Mouse (Mus musculus) limb, embryonic 13.5 days (tissue): ENCODE measurements around the gene Dhx58. TPM values are rescaled to one million over a fixed set of nuclear protein-coding genes. Genes with fewer than 3 reads are reported as not detected.
"Not testable (repeated sequence)": the region's sequence is repeated elsewhere in the genome, so short reads cannot be mapped to it uniquely, and the experiment has no call there.

Experiments used
- ATAC-seq: fragments of 200-750 bp; cut with Nextera tagmentation; 2 replicates; pipeline ENCODE4 v1.8.0; 2017; ENCODE audit warnings: low read depth, moderate number of reproducible peaks, moderate TSS enrichment; ENCODE audit not compliant: low FRiP score
- H3K27ac ChIP-seq: fragments of 300-500 bp; sonication (generic); 2 replicates; pipeline ENCODE4 v1.5.1; 2015; ENCODE audit warnings: inconsistent platforms, mild to moderate bottlenecking, moderate library complexity
- H3K27me3 ChIP-seq: fragments of 300-500 bp; sonication (generic); 2 replicates; pipeline ENCODE4 v1.6.1; 2015; ENCODE audit warnings: mild to moderate bottlenecking, inconsistent platforms
- H3K36me3 ChIP-seq: fragments of 300-500 bp; sonication (generic); 2 replicates; pipeline ENCODE4 v1.6.1; 2015; ENCODE audit warnings: inconsistent platforms, mild to moderate bottlenecking, moderate library complexity
- H3K4me1 ChIP-seq: fragments of 300-500 bp; sonication (generic); 2 replicates; pipeline ENCODE4 v1.6.1; 2015; ENCODE audit warnings: inconsistent platforms
- H3K4me2 ChIP-seq: fragments of 300-500 bp; sonication (generic); replicated peaks from 2 replicates; pipeline ENCODE4 v1.6.1; 2015; ENCODE audit warnings: inconsistent platforms, mild to moderate bottlenecking, moderate library complexity
- H3K4me3 ChIP-seq: fragments of 300-500 bp; sonication (generic); 2 replicates; pipeline ENCODE4 v1.5.1; 2015; ENCODE audit warnings: moderate library complexity, mild to moderate bottlenecking, inconsistent platforms
- H3K9ac ChIP-seq: fragments of 300-500 bp; sonication (generic); 2 replicates; pipeline ENCODE4 v1.6.1; 2015; ENCODE audit warnings: mild to moderate bottlenecking, inconsistent platforms
- H3K9me3 ChIP-seq: fragments of 300-500 bp; sonication (generic); 2 replicates; pipeline ENCODE4 v1.6.1; 2016; ENCODE audit warnings: inconsistent platforms
- WGBS: fragments of 180-500 bp; shearing (Covaris S2); methylation state at CpG from one replicate; pipeline ENCODE4 v1.1.7; 2015; 5-methylcytosine and 5-hydroxymethylcytosine counted together
- polyA plus RNA-seq: library from polyadenylated mRNA; unstranded; fragments of >200 nt; fragmentation: Nextera tagmentation; extraction: Ambion mirVana; gene quantifications from 2 replicates; pipeline ENCODE4 v1.2.1, GENCODE M21; 2015

Dhx58 gene
- polyA plus RNA-seq, 1 experiment from 2014 or later = 3.7 TPM

DNA sequence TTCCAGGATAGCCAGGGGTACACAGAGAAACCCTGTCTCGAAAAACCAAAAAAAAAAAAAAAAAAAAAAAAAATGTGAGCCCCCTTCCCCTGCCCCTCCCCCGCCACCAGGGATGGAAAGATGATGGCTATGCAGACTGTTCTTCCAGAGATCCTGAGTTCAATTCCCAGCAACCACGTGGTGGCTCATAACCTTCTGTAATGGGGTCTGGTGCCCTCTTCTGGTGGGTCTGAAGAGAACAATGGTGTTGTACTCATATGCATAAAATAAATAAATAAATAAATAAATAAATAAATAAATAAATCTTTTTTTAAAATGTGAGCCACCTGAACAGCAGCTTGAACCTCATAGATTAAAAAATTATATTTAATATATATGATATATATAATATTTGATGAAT is 48.5 kb downstream of the Dhx58 start:
- WGBS = 59% methylated on average over 3 of the region's 3 CpGs
- not testable (repeated sequence) for ATAC-seq, H3K9ac ChIP-seq, H3K4me3 ChIP-seq, H3K36me3 ChIP-seq, H3K9me3 ChIP-seq, H3K27ac ChIP-seq, H3K4me1 ChIP-seq, H3K4me2 ChIP-seq
- H3K27me3 ChIP-seq = peaks cover 16% of the 10 kb centered on the region

DNA sequence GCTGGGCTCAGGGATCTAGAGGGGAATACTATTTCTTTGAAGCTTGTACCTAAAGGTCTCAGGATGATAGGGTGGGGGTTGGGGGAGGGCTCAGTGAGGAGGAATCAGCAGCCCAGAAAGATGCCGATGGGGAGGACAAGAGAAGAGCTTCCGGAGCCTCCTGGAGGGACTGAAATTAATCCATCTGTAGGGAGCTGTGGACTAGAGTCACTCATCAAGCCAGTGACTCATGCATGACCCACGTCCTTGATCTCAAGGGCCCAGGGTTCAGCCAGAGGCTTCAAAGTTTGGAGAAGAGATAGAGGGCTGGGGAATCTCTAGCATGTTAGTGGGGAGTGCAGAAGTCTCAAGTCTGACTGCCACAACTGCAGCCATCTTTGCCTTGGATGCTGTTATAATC is 52.3 kb downstream of the Dhx58 start:
- Histone ChIP-seq H3K4me1 (peaks cover 10% of the 10 kb centered on the region), H3K4me3 (no peak overlapping the region), H3K9me3 (no peaks in the 10 kb centered on the region), H3K4me2 (no peak overlapping the region), H3K27ac (no peak overlapping the region), H3K27me3 (peaks cover 44% of the 10 kb centered on the region), H3K36me3 (no peaks in the 10 kb centered on the region), H3K9ac (no peak overlapping the region; the same call in 1 of the 2 replicates)
- 35% methylated on average over 3 of the region's 3 CpGs for WGBS
- no peak for ATAC-seq

DNA sequence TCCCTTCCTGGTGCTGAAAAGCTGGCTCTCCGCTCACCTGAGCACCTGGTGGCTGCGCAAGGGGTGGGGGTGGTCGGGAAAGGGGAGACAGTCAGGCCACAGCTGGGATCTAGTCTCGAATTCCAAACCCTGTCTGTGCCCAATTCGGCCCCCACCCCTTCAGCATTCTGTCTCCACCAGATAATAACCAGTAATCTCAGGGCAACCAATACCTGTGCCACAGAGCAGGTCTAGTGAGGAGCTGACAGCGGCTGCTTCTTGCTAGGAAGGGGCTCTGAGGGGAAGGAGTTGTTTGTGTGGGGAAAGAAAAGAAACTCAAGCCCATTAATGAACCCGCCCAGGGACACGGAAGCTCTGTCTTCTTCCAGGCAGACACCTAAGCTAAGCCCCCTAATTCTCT is 52.9 kb downstream of the Dhx58 start:
- Histone ChIP-seq H3K9ac (no peak overlapping the region), H3K27me3 (peaks cover 44% of the 10 kb centered on the region), H3K36me3 (no peaks in the 10 kb centered on the region), H3K4me2 (no peak overlapping the region), H3K27ac (no peak overlapping the region), H3K4me1 (peaks cover 4% of the 10 kb centered on the region), H3K9me3 (no peaks in the 10 kb centered on the region), H3K4me3 (no peak overlapping the region)
- WGBS = 17% methylated on average over 8 of the region's 8 CpGs
- no peak for ATAC-seq

DNA sequence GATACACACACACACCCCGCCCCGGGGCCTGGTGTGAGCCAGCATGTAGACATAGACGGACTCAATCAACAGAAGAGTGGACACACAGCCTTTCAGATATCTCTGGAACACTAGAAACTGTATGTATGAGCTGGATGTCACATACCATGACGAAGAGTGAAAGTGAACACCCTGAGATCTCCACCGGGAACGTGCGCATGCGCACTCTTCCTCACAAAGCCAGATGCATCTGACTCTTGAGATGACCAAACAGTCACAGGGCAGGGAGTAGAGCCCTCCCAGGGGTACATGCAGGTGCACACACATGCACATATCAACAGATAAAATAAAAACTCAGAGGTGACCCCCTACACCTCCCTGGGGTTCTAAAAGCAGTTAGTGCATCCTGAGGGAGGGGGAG is 55.7 kb downstream of the Dhx58 start:
- Histone ChIP-seq H3K9me3 (no peaks in the 10 kb centered on the region), H3K9ac (no peak overlapping the region), H3K4me2 (no peak overlapping the region), H3K4me1 (peaks cover 15% of the 10 kb centered on the region), H3K27ac (no peak overlapping the region), H3K27me3 (peaks cover 45% of the 10 kb centered on the region), H3K4me3 (no peak overlapping the region), H3K36me3 (no peaks in the 10 kb centered on the region)
- WGBS = 85% methylated on average over 8 of the region's 8 CpGs
- no peak for ATAC-seq

DNA sequence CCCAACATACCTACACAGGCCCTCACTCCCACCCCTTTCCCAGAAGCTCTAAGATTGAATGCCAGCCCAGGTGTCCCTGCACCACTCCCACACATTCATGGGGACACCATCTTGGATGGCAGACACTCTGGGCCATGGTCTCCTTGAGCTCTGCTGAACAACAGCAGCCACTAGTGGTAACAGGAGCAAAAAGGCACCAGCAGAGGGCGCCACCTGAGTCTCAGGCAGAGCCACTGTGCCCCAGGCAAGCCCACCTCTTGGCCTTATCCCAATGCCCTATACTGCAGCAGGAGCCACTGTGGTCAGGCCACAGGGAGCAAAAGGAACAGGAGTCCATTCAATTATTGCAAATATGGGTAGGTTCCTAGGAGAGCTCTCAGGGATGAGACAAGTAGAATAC is 57.8 kb downstream of the Dhx58 start:
- Histone ChIP-seq H3K27ac (no peak overlapping the region), H3K4me3 (no peak overlapping the region), H3K4me1 (peaks cover 13% of the 10 kb centered on the region), H3K9ac (no peak overlapping the region), H3K27me3 (peaks cover 42% of the 10 kb centered on the region), H3K4me2 (no peak overlapping the region), H3K9me3 (no peaks in the 10 kb centered on the region), H3K36me3 (no peaks in the 10 kb centered on the region)
- 15% methylated on average over 1 of the region's 1 CpGs for WGBS
- ATAC-seq = no peak

Other genes with a start within 250 kb of the Dhx58 start
- 10.8 and 12.6 TPM in 2 replicates for gene Klhl11, start 231.5 kb downstream of the Dhx58 start, polyA plus RNA-seq
- 139 and 160 TPM in 2 replicates for gene Acly, start 176.3 kb downstream of the Dhx58 start, polyA plus RNA-seq
- gene Ttc25, start 158.7 kb downstream of the Dhx58 start, polyA plus RNA-seq = 0.61 and 0.69 TPM in 2 replicates
- gene Cnp, start 129.4 kb downstream of the Dhx58 start, polyA plus RNA-seq = 31.7 and 33.2 TPM in 2 replicates
- 81.6 and 84.1 TPM in 2 replicates for gene Nkiras2, start 85.0 kb downstream of the Dhx58 start, polyA plus RNA-seq
- 280 and 283 TPM in 2 replicates for gene Dnajc7, start 84.1 kb downstream of the Dhx58 start, polyA plus RNA-seq
- 0.75 and 1.1 TPM in 2 replicates for gene Zfp385c, start 11.8 kb downstream of the Dhx58 start, polyA plus RNA-seq
- 53.6 and 53.8 TPM in 2 replicates for gene Kat2a, start 8.2 kb upstream of the Dhx58 start, polyA plus RNA-seq
- gene Hspb9, start 9.6 kb upstream of the Dhx58 start, polyA plus RNA-seq = 0.46 TPM in 1 of 2 replicates, not detected in the other
- gene Rab5c, start 33.9 kb upstream of the Dhx58 start, polyA plus RNA-seq = 23.2 and 24.5 TPM in 2 replicates
- gene Kcnh4, start 55.7 kb upstream of the Dhx58 start, polyA plus RNA-seq = not detected in 2 replicates
- gene Hcrt, start 58.7 kb upstream of the Dhx58 start, polyA plus RNA-seq = not detected in 2 replicates
- 6.6 and 8.0 TPM in 2 replicates for gene Ghdc, start 66.7 kb upstream of the Dhx58 start, polyA plus RNA-seq
- 18.9 and 19.8 TPM in 2 replicates for gene Stat5b, start 146.5 kb upstream of the Dhx58 start, polyA plus RNA-seq
- 5.2 and 5.7 TPM in 2 replicates for gene Stat5a, start 155.1 kb upstream of the Dhx58 start, polyA plus RNA-seq
- 42.4 and 50.3 TPM in 2 replicates for gene Stat3, start 235.3 kb upstream of the Dhx58 start, polyA plus RNA-seq